Mouse (Mus musculus): Measurements from ENCODE around the gene Cavin1. TPM values are rescaled to one million over a fixed set of nuclear protein-coding genes. Genes with fewer than 3 reads are reported as not detected.

The Cavin1 gene
- total and polyA plus RNA-seq, 3 experiments = 0.05 to 0.21 (median 0.13) TPM

DNA sequence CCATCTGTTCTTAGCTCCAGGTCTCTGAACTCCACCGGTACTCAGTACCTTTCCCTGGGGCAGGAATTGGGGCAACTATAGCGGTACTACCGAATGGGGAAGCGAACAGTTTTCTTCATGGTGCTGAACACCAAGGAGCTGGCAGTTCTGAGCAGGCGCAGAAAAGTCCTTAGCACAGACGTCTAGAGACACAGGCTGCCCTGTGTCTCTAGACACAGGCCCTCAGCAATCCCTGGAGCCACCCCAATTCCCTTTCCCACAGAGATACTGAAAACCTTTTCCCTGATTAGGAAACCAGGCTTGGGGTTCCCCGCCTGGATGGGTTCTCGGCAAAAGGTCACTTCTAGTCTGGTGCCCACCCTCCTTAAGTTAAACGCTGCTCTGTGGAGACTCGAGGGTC lies 768 bp upstream of the Cavin1 start:
- TF ChIP-seq CHD2 (IDR thresholded peaks at IDR 0.05; ENCODE audit: low read length) (no peak), KAT2A (IDR thresholded peaks at IDR 0.05; ENCODE audit: insufficient replicate concordance, low read length) (no peak), USF1 (IDR thresholded peaks at IDR 0.05; ENCODE audit: low read depth, low read length) (no peak), GABPA (IDR thresholded peaks at IDR 0.05; ENCODE audit: insufficient replicate concordance, low read depth, low read length) (no peak), HCFC1 (IDR thresholded peaks at IDR 0.05; ENCODE audit: low read depth, low read length) (no peak), ZC3H11A (IDR thresholded peaks at IDR 0.05; ENCODE audit: low read depth, low read length) (no peak), SIN3A (IDR thresholded peaks at IDR 0.05; ENCODE audit: low read length) (no peak), ETS1 (conservative IDR thresholded peaks at IDR 0.05; ENCODE audit: low read depth, low read length) (no peak), NELFE (IDR thresholded peaks at IDR 0.05; ENCODE audit: low read depth, low read length) (no peak), MXI1 (IDR thresholded peaks at IDR 0.05; ENCODE audit: low read depth, low read length) (no peak), MAX (IDR thresholded peaks at IDR 0.05; ENCODE audit: low read length) (no peak), E2F4 (IDR thresholded peaks at IDR 0.05; ENCODE audit: insufficient replicate concordance, low read depth, low read length) (no peak), PAX5 (IDR thresholded peaks at IDR 0.05; ENCODE audit: low read length) (no peak), CHD1 (IDR thresholded peaks at IDR 0.05; ENCODE audit: low read depth, low read length) (no peak), SMC3 (IDR thresholded peaks at IDR 0.05; ENCODE audit: low read depth, low read length) (no peak), MEF2A (IDR thresholded peaks at IDR 0.05; ENCODE audit: borderline replicate concordance, low read depth, low read length) (no peak), TCF12 (IDR thresholded peaks at IDR 0.05; ENCODE audit: low read depth, low read length) (no peak), USF2 (conservative IDR thresholded peaks at IDR 0.05; ENCODE audit: low read depth, low read length) (no peak)
- Histone ChIP-seq H3K4me2 (ENCODE audit: insufficient read depth, low read depth, poor library complexity, severe bottlenecking) (no peak overlapping the region), H3K36me3 (replicated peaks in 1 of 2; ENCODE audit: control insufficient read depth in 1 of 2, insufficient read depth in 1 of 2, low read length in 1 of 2) (no peaks in the 10 kb centered on the region), H3K4me1 (ENCODE audit: control insufficient read depth in 1 of 2, insufficient read depth in 2 of 2) (peaks cover 6 to 15% of the 10 kb centered on the region in 2 experiments), H3K9ac (ENCODE audit: insufficient read depth, low read depth) (no peak overlapping the region), H3K27ac (ENCODE audit: insufficient read depth, low read depth) (no peak overlapping the region), H3K4me3 (replicated peaks in 1 of 3; ENCODE audit: low read depth in 2 of 3, low read length in 2 of 3, poor library complexity in 1 of 3) (no peak overlapping the region), H3K79me2 (replicated peaks; ENCODE audit: control insufficient read depth, extremely low read depth, insufficient read depth, poor library complexity, severe bottlenecking) (no peaks in the 10 kb centered on the region), H3K27me3 (replicated peaks) (peaks cover 6% of the 10 kb centered on the region), H3K9me3 (replicated peaks; ENCODE audit: low read length) (peaks cover 10% of the 10 kb centered on the region)
- DNase-seq (ENCODE audit: extremely low read depth) = no peak
- dilution Hi-C loops (cut with MboI; ENCODE audit: extremely low pct_ligation_motif_present, extremely low pct_unique_long_range_greater_than_20kb, low sequenced_read_pairs) = no loop called here
- in situ Hi-C loops (cut with MboI; ENCODE audit: low pct_ligation_motif_present, low pct_unique_long_range_greater_than_20kb, low sequenced_read_pairs) = no loop called here

GRCm38 (mm10) chr11:100969744-100970556 lies 737 bp downstream of the Cavin1 start:
- Histone ChIP-seq H3K36me3 (replicated peaks in 1 of 2; ENCODE audit: control insufficient read depth in 1 of 2, insufficient read depth in 1 of 2, low read length in 1 of 2) (no peaks in the 10 kb centered on the region), H3K4me3 (replicated peaks in 1 of 3; ENCODE audit: low read depth in 2 of 3, low read length in 2 of 3, poor library complexity in 1 of 3) (no peak overlapping the region), H3K9ac (ENCODE audit: insufficient read depth, low read depth) (no peak overlapping the region), H3K79me2 (replicated peaks; ENCODE audit: control insufficient read depth, extremely low read depth, insufficient read depth, poor library complexity, severe bottlenecking) (no peaks in the 10 kb centered on the region), H3K27ac (ENCODE audit: insufficient read depth, low read depth) (no peak overlapping the region), H3K9me3 (replicated peaks; ENCODE audit: low read length) (peaks cover 10% of the 10 kb centered on the region), H3K27me3 (replicated peaks) (peaks cover 8% of the 10 kb centered on the region), H3K4me1 (ENCODE audit: control insufficient read depth in 1 of 2, insufficient read depth in 2 of 2) (peaks cover 8 to 19% of the 10 kb centered on the region in 2 experiments), H3K4me2 (ENCODE audit: insufficient read depth, low read depth, poor library complexity, severe bottlenecking) (no peak overlapping the region)
- dilution Hi-C loops (cut with MboI; ENCODE audit: extremely low pct_ligation_motif_present, extremely low pct_unique_long_range_greater_than_20kb, low sequenced_read_pairs) (no loop called here), in situ Hi-C loops (cut with MboI; ENCODE audit: low pct_ligation_motif_present, low pct_unique_long_range_greater_than_20kb, low sequenced_read_pairs) (no loop called here)
- no peak for TF ChIP-seq MEF2A (IDR thresholded peaks at IDR 0.05; ENCODE audit: borderline replicate concordance, low read depth, low read length)
- TF ChIP-seq MAX (IDR thresholded peaks at IDR 0.05; ENCODE audit: low read length) = no peak
- TF ChIP-seq TCF12 (IDR thresholded peaks at IDR 0.05; ENCODE audit: low read depth, low read length) = no peak
- no peak for TF ChIP-seq JUND (conservative IDR thresholded peaks at IDR 0.05; ENCODE audit: low read depth, low read length)
- TF ChIP-seq SMC3 (IDR thresholded peaks at IDR 0.05; ENCODE audit: low read depth, low read length) = no peak
- TF ChIP-seq ZKSCAN1 (IDR thresholded peaks at IDR 0.05; ENCODE audit: borderline replicate concordance, low read depth, low read length) = no peak
- TF ChIP-seq USF2 (conservative IDR thresholded peaks at IDR 0.05; ENCODE audit: low read depth, low read length) = no peak
- no peak for TF ChIP-seq JUN (IDR thresholded peaks at IDR 0.05; ENCODE audit: insufficient read depth, low read depth, low read length)
- no peak for DNase-seq (ENCODE audit: extremely low read depth)

All from CH12.LX (cell line).